Mouse (Mus musculus) forebrain, embryonic 11.5 days (tissue): ENCODE data around the gene Lef1. TPM values are rescaled to one million over a fixed set of nuclear protein-coding genes. Genes with fewer than 3 reads are reported as not detected.

Experiments used
- ATAC-seq: fragments of 200-750 bp; cut with Nextera tagmentation; replicated peaks from 2 replicates; pipeline ENCODE4 v1.8.0; 2017; ENCODE audit warnings: moderate TSS enrichment; ENCODE audit not compliant: low FRiP score
- DNase-seq: peaks from one replicate; pipeline ENCODE4 v3.0.0-alpha.2; 2017; ENCODE audit warnings: low spot score
- H3K27ac ChIP-seq: fragments of 300-500 bp; sonication (generic); 2 replicates; pipeline ENCODE4 v1.5.1; 2014; ENCODE audit warnings: low read depth, low read length
- H3K27me3 ChIP-seq: fragments of 300-500 bp; sonication (generic); 2 replicates; pipeline ENCODE4 v1.6.1; 2014; ENCODE audit warnings: mild to moderate bottlenecking, low read length, mixed read lengths; ENCODE audit not compliant: control insufficient read depth, insufficient read depth
- H3K36me3 ChIP-seq: fragments of 300-500 bp; sonication (generic); 2 replicates; pipeline ENCODE4 v1.6.1; 2014; ENCODE audit warnings: mild to moderate bottlenecking, low read length, moderate library complexity, mixed read lengths; ENCODE audit not compliant: control insufficient read depth, insufficient read depth
- H3K4me1 ChIP-seq: fragments of 300-500 bp; sonication (generic); replicated peaks from 2 replicates; pipeline ENCODE4 v1.6.1; 2014; ENCODE audit warnings: low read length, mixed read lengths; ENCODE audit not compliant: control insufficient read depth, insufficient read depth
- H3K4me2 ChIP-seq: fragments of 300-500 bp; sonication (generic); 2 replicates; pipeline ENCODE4 v1.6.1; 2014; ENCODE audit warnings: low read depth, mild to moderate bottlenecking, low read length, moderate library complexity, mixed read lengths; ENCODE audit not compliant: severe bottlenecking
- H3K4me3 ChIP-seq: fragments of 300-500 bp; sonication (generic); 2 replicates; pipeline ENCODE4 v1.5.1; 2014; ENCODE audit warnings: low read depth, low read length
- H3K9ac ChIP-seq: fragments of 300-500 bp; sonication (generic); 2 replicates; pipeline ENCODE4 v1.6.1; 2014; ENCODE audit warnings: low read length
- H3K9me3 ChIP-seq: fragments of 300-500 bp; sonication (generic); 2 replicates; pipeline ENCODE4 v1.6.1; 2016; ENCODE audit warnings: low read length, mixed read lengths; ENCODE audit not compliant: control insufficient read depth
- WGBS: fragments of 180-500 bp; shearing (Covaris S2); extraction: QIAGEN DNeasy Blood & Tissue Kit; methylation state at CpG from one replicate; pipeline ENCODE4 v1.1.7; 2014; 5-methylcytosine and 5-hydroxymethylcytosine counted together
- polyA plus RNA-seq: library from polyadenylated mRNA; unstranded; fragments of >200 nt; fragmentation: Nextera tagmentation; extraction: Ambion mirVana; gene quantifications from 2 replicates; pipeline ENCODE4 v1.2.1, GENCODE M21; 2014

Gene Lef1
- polyA plus RNA-seq, 1 experiment from 2014 or later, result 70.0 TPM

- Histone ChIP-seq H3K9ac (no peak overlapping the region), H3K27me3 (no peaks in the 10 kb centered on the region), H3K4me1 (0 out of 2 replicates have a peak, but pooled peaks cover 4% of the 10 kb centered on the region), H3K4me2 (no peak overlapping the region), H3K9me3 (no peaks in the 10 kb centered on the region), H3K36me3 (no peaks in the 10 kb centered on the region; the same call in 1 of the 2 replicates), H3K4me3 (no peak overlapping the region), H3K27ac (no peak overlapping the region)
- DNase-seq (no peak), ATAC-seq (no peak)
- WGBS, result 77% methylated on average over 7 of the region's 7 CpGs
Measured at GRCm38 (mm10) chr3:131191454-131191853, 81.2 kb downstream of the Lef1 start.

DNA sequence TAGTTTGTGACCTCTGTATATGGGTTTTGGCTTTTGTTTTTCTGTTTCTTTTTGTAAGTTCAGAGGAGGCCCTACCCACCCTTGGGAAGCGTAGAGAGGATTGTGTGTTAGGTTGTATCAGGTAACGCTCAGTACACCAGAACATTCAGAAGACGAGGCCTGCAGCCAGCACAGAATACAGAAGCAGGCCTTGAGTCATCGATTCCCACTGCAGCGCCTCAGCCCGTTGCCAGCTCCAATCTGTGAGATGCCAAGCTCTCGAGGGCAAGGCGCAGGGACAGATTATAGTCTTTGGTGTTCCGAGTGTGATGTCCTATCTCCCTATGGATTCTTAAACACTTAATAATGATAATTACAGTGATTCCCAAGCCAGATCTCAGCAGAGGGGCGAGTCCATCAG lies 85.8 kb downstream of the Lef1 start:
- Histone ChIP-seq H3K27ac (no peak overlapping the region), H3K27me3 (no peaks in the 10 kb centered on the region), H3K4me2 (no peak overlapping the region), H3K4me3 (no peak overlapping the region), H3K36me3 (no peaks in the 10 kb centered on the region; the same call in 1 of the 2 replicates), H3K9me3 (no peaks in the 10 kb centered on the region), H3K4me1 (peaks cover 4% of the 10 kb centered on the region; the same call in 1 of the 2 replicates), H3K9ac (no peak overlapping the region)
- WGBS, result 71% methylated on average over 10 of the region's 10 CpGs
- DNase-seq, result no peak
- ATAC-seq, result no peak

DNA sequence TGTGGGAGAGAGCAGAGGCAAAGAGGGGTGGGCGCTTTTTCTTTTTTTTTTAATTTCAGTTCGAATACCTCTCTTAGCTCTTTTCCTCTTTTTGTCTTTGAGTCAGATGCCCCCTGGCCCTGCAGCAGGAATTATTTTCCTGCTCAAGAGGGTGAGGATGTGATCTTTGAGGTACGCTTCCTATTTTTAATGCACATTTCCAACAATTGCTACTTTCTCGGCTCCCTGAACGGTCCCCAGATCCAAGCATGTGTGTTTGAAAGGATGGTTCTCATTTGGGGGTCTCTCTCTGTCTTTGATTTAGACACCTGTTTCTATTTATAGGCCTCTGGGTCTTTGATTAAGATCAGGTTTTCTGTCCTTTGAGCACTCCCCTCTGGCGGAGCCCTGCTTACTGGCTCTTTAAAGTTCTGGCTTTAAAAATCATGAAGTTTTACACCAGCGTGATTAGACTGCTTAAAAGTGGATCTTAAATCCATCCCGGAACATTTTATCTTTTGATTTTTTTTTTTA lies 86.3 kb downstream of the Lef1 start:
- H3K9ac ChIP-seq, result no peak overlapping the region
- no peak overlapping the region for H3K27ac ChIP-seq
- no peak for DNase-seq
- no peaks in the 10 kb centered on the region for H3K27me3 ChIP-seq
- peaks cover 4% of the 10 kb centered on the region; the same call in 1 of the 2 replicates for H3K4me1 ChIP-seq
- WGBS, result 68% methylated on average over 8 of the region's 8 CpGs
- H3K4me3 ChIP-seq, result no peak overlapping the region
- ATAC-seq, result no peak
- H3K9me3 ChIP-seq, result no peaks in the 10 kb centered on the region
- no peak overlapping the region for H3K4me2 ChIP-seq
- H3K36me3 ChIP-seq, result no peaks in the 10 kb centered on the region; the same call in 1 of the 2 replicates

- Histone ChIP-seq H3K27ac (no peak overlapping the region), H3K4me3 (no peak overlapping the region), H3K27me3 (no peaks in the 10 kb centered on the region), H3K4me1 (peaks cover 6% of the 10 kb centered on the region), H3K4me2 (no peak overlapping the region), H3K9me3 (no peaks in the 10 kb centered on the region), H3K9ac (no peak overlapping the region), H3K36me3 (no peaks in the 10 kb centered on the region; the same call in 1 of the 2 replicates)
- 75% methylated on average over 3 of the region's 3 CpGs for WGBS
- ATAC-seq, result no peak
- DNase-seq, result no peak
Measured at GRCm38 (mm10) chr3:131198991-131199390, 88.7 kb downstream of the Lef1 start.

GRCm38 (mm10) chr3:131199590-131200288 lies 89.5 kb downstream of the Lef1 start:
- no peaks in the 10 kb centered on the region; the same call in 1 of the 2 replicates for H3K36me3 ChIP-seq
- no peak overlapping the region for H3K27ac ChIP-seq
- H3K9ac ChIP-seq, result no peak overlapping the region
- peaks cover 6% of the 10 kb centered on the region for H3K4me1 ChIP-seq
- H3K27me3 ChIP-seq, result no peaks in the 10 kb centered on the region
- DNase-seq, result no peak
- no peak overlapping the region for H3K4me3 ChIP-seq
- H3K4me2 ChIP-seq, result no peak overlapping the region
- no peak for ATAC-seq
- H3K9me3 ChIP-seq, result no peaks in the 10 kb centered on the region
- 66% methylated on average over 20 of the region's 20 CpGs for WGBS

GRCm38 (mm10) chr3:131202311-131202710 lies 92.0 kb downstream of the Lef1 start:
- Histone ChIP-seq H3K4me1 (peaks cover 3% of the 10 kb centered on the region), H3K4me3 (no peak overlapping the region), H3K4me2 (no peak overlapping the region), H3K27ac (no peak overlapping the region), H3K36me3 (no peaks in the 10 kb centered on the region), H3K9me3 (no peaks in the 10 kb centered on the region), H3K9ac (no peak overlapping the region), H3K27me3 (no peaks in the 10 kb centered on the region)
- 19% methylated on average over 7 of the region's 7 CpGs for whole genome bisulfite sequencing
- DNase-seq, result no peak
- 0 out of 2 replicates have a peak, but pooled peaks have one; percentile 18 for ATAC-seq

DNA sequence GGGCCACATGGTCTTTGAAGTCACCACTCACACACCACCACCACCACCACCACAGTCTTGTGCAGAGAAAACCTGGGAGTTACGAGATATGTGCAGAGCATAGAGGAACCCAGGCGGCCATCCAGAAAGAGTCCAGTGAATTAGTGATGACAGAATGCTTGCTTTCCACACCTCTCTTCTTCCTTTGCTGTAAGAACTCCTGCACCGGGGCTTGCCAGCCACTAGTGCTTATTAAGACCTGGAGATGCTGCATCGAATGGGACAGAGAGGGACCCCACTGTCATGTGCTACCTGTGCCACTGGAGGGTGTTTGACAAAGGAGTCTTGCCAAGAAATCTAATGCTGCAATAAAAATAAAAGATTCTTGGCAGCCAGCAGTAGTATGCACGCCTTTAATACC lies 97.6 kb downstream of the Lef1 start:
- H3K36me3 ChIP-seq, result no peaks in the 10 kb centered on the region
- no peak overlapping the region for H3K9ac ChIP-seq
- no peak overlapping the region for H3K4me3 ChIP-seq
- H3K4me2 ChIP-seq, result no peak overlapping the region
- 0 out of 2 replicates have a peak, but pooled peaks cover 2% of the 10 kb centered on the region for H3K4me1 ChIP-seq
- no peaks in the 10 kb centered on the region for H3K9me3 ChIP-seq
- DNase-seq (no peak), ATAC-seq (no peak)
- no peak overlapping the region for H3K27ac ChIP-seq
- WGBS, result 80% methylated on average over 5 of the region's 5 CpGs
- H3K27me3 ChIP-seq, result no peaks in the 10 kb centered on the region

GRCm38 (mm10) chr3:131208265-131208891 lies 98.1 kb downstream of the Lef1 start:
- DNase-seq, result no peak
- 65% methylated on average over 13 of the region's 13 CpGs for WGBS
- ATAC-seq, result 0 out of 2 replicates have a peak, but pooled peaks have one; percentile 39
- no peak overlapping the region for H3K4me2 ChIP-seq
- no peaks in the 10 kb centered on the region for H3K36me3 ChIP-seq
- no peak overlapping the region for H3K4me3 ChIP-seq
- no peaks in the 10 kb centered on the region for H3K9me3 ChIP-seq
- 0 out of 2 replicates have a peak, but pooled peaks cover 2% of the 10 kb centered on the region for H3K4me1 ChIP-seq
- H3K9ac ChIP-seq, result no peak overlapping the region
- no peaks in the 10 kb centered on the region for H3K27me3 ChIP-seq
- no peak overlapping the region for H3K27ac ChIP-seq
